Mouse (Mus musculus) ES-E14 (cell line): ENCODE results near the gene Ski.

Experiments
- CHD2 ChIP-seq: IDR thresholded peaks from 2 replicates; pipeline ENCODE4 v1.6.1; 2014; ENCODE audit warnings: mild to moderate bottlenecking, low read depth, low read length, inconsistent platforms
- MAFK ChIP-seq: IDR thresholded peaks from 2 replicates; pipeline ENCODE4 v1.6.1; 2014; ENCODE audit warnings: mild to moderate bottlenecking, low read depth, low read length, inconsistent platforms; ENCODE audit not compliant: insufficient read depth
- ZC3H11A ChIP-seq: IDR thresholded peaks from 2 replicates; pipeline ENCODE4 v1.6.1; 2012; ENCODE audit warnings: low read depth, mild to moderate bottlenecking, inconsistent platforms, low read length, borderline replicate concordance

GRCm38 (mm10) chr4:155239494-155239893 lies 17.1 kb upstream of the Ski start:
- no peak for TF ChIP-seq MAFK
- TF ChIP-seq CHD2, result no peak
- no peak for TF ChIP-seq ZC3H11A
